Mouse (Mus musculus) cerebellum, adult 11 months (tissue): ENCODE results near the gene Map10.

Source experiments
- DNase-seq: peaks from one replicate; pipeline ENCODE4 v3.0.0; 2022

The Map10 gene

DNA sequence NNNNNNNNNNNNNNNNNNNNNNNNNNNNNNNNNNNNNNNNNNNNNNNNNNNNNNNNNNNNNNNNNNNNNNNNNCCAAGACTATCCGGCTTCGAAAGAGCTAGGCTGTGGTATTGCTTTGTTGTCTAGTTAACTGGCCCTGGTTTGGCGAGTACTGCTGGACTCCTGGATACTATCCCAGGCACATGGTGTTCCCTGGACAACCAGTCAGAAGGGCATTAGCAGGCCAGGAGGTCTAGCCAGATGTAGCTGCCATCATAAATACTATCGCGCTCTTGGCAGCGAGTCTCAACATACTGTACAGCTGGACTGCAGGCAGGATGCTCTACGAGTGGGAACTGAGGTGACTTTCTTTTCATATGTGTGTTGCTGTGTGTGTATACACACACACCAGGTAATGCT lies 53.1 kb downstream of the Map10 start:
- no peak for DNase-seq
